Mouse (Mus musculus) limb, embryonic 12.5 days (tissue): Measurements from ENCODE around the gene Faap24. TPM values are rescaled to one million over a fixed set of nuclear protein-coding genes. Genes with fewer than 3 reads are reported as not detected.

Experiments
- ATAC-seq: fragments of 200-750 bp; cut with Nextera tagmentation; 2 replicates; pipeline ENCODE4 v1.8.0; 2017; ENCODE audit warnings: low read depth, moderate TSS enrichment; ENCODE audit not compliant: insufficient number of reproducible peaks, insufficient read depth, low FRiP score, low TSS enrichment
- H3K27ac ChIP-seq: fragments of 300-500 bp; sonication (generic); 2 replicates; pipeline ENCODE4 v1.5.1; 2016; ENCODE audit warnings: mild to moderate bottlenecking, moderate library complexity
- H3K27me3 ChIP-seq: fragments of 300-500 bp; sonication (generic); 2 replicates; pipeline ENCODE4 v1.6.1; 2016; ENCODE audit warnings: mild to moderate bottlenecking, moderate library complexity
- H3K36me3 ChIP-seq: fragments of 300-500 bp; sonication (generic); 2 replicates; pipeline ENCODE4 v1.6.1; 2016; ENCODE audit warnings: mild to moderate bottlenecking, moderate library complexity
- H3K4me1 ChIP-seq: fragments of 300-500 bp; sonication (generic); replicated peaks from 2 replicates; pipeline ENCODE4 v1.6.1; 2016
- H3K4me2 ChIP-seq: fragments of 300-500 bp; sonication (generic); 2 replicates; pipeline ENCODE4 v1.6.1; 2016; ENCODE audit warnings: mild to moderate bottlenecking, moderate library complexity
- H3K4me3 ChIP-seq: fragments of 300-500 bp; sonication (generic); replicated peaks from 2 replicates; pipeline ENCODE4 v1.5.1; 2016; ENCODE audit warnings: mild to moderate bottlenecking
- H3K9ac ChIP-seq: fragments of 300-500 bp; sonication (generic); replicated peaks from 2 replicates; pipeline ENCODE4 v1.6.1; 2016; ENCODE audit warnings: mild to moderate bottlenecking, moderate library complexity
- H3K9me3 ChIP-seq: fragments of 300-500 bp; sonication (generic); 2 replicates; pipeline ENCODE4 v1.6.1; 2016; ENCODE audit warnings: mild to moderate bottlenecking, moderate library complexity
- WGBS: fragments of 180-500 bp; shearing (Covaris S2); methylation state at CpG from one replicate; pipeline ENCODE4 v1.1.7; 2016; 5-methylcytosine and 5-hydroxymethylcytosine counted together
- polyA plus RNA-seq: library from polyadenylated mRNA; unstranded; fragments of >200 nt; fragmentation: Nextera tagmentation; extraction: Ambion mirVana; gene quantifications from 2 replicates; pipeline ENCODE4 v1.2.1, GENCODE M21; 2016

The Faap24 gene
- polyA plus RNA-seq, 1 experiment from 2014 or later: 14.7 TPM

DNA sequence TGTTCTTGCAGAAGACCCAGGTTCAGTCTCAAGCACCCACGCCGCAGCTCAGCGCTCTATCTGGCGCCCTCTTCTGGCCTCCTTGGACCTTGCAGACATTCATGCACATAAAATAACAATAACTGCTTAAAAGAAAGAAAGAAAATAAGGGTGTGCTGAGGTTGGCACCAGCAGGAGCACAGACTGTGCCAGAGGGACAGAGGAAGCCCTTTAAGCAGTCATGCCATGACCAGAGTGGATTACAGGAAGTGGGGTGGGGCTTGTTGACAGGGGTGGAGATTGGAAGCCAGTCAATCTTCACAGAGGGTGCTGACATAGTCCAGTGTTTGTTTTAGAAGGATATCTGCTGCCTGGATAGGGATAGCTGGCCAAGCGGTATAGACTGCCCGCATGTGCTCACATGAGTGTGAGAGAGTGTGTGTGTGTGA, 10.1 kb downstream of the Faap24 start:
- Histone ChIP-seq H3K9ac (no peak overlapping the region), H3K36me3 (no peaks in the 10 kb centered on the region), H3K27me3 (no peaks in the 10 kb centered on the region), H3K9me3 (0 out of 2 replicates have a peak, but pooled peaks cover 3% of the 10 kb centered on the region), H3K4me3 (no peak overlapping the region), H3K4me2 (no peak overlapping the region), H3K4me1 (no peaks in the 10 kb centered on the region), H3K27ac (no peak overlapping the region)
- no peak for ATAC-seq
- WGBS: 61% methylated on average over 6 of the region's 6 CpGs

DNA sequence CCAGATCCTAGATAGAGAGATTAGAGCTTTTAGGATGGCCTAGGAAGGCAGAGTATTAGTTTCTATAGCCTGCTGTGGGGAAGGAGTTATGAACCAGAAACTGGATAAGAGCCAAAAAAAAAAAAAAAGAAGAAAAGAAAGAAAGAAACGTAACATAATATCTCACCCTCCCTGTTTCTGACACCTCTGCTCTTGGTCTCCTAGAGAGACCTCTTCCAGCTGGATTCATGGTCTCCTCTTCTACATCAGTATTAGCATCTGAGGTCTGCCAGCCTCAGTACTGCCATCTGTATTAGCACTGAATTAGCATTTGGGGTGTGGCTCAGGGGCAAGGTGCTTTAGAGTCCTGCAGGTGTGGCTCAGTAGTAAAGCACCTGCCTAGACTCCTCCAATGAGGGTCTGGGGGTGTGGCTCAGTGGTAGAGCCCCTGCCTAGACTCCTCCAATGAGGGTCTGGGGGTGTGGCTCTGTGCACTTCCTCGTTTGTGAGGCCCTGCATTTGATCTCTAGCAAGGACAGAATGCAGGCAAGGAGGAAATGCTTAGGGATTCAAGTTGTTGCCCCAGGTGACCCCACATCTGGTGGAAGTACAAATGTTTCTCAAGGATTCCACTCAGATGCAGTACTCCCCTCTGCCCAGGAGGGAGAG, 13.8 kb downstream of the Faap24 start:
- 49% methylated on average over 2 of the region's 2 CpGs for WGBS
- ATAC-seq: no peak

DNA sequence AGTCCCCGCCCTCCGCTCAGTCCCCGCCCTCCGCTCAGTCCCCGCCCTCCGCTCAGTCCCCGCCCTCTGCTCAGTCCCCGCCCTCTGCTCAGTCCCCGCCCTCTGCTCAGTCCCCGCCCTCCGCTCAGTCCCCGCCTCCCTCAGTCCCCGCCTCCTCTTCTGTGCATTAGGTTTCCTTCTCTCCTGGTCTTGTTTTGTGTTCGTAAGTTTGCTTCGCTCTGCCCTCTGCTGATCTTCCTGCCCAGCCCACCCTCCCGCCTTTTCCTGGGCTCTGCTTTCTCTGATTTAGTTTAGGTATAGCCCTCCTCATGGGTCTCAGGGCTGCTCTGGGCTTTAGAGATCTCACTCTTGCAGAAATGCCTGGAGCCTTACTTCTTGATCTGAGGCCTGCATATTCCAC, 14.8 kb downstream of the Faap24 start:
- Histone ChIP-seq H3K9me3 (0 out of 2 replicates have a peak, but pooled peaks cover 3% of the 10 kb centered on the region), H3K4me1 (peaks cover 7% of the 10 kb centered on the region; the same call in 1 of the 2 replicates), H3K4me3 (no peak overlapping the region), H3K9ac (no peak overlapping the region), H3K36me3 (no peaks in the 10 kb centered on the region), H3K27ac (no peak overlapping the region), H3K27me3 (no peaks in the 10 kb centered on the region), H3K4me2 (no peak overlapping the region)
- WGBS: 55% methylated on average over 16 of the region's 16 CpGs
- no peak for ATAC-seq

More for the DNA sequence above, 13.8 kb downstream of the Faap24 start:
- Histone ChIP-seq H3K9ac (no peak overlapping the region), H3K27ac (no peak overlapping the region), H3K4me1 (peaks cover 7% of the 10 kb centered on the region; the same call in 1 of the 2 replicates), H3K4me2 (no peak overlapping the region), H3K27me3 (no peaks in the 10 kb centered on the region), H3K9me3 (0 out of 2 replicates have a peak, but pooled peaks cover 3% of the 10 kb centered on the region), H3K36me3 (no peaks in the 10 kb centered on the region), H3K4me3 (no peak overlapping the region)

DNA sequence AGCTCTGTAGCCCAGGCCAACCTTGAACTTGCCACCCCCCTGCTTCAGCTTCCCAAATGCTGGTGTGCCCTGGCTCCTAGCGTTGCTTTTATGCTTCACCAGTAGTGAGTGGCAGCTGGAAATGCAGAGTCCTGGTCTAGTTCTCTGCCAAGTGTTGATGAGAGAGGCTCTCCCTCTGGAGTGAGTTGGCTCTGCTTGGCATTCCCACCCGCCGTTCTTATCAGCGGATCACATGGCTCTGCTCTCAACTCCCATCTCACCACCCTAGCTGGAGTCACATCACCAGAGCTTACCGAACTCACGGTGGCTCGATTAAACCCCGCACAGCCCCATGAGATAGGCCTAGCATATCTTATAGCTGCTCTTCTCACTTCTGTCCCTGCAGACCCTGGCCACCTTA, 16.3 kb downstream of the Faap24 start:
- 0 out of 2 replicates have a peak, but pooled peaks cover 3% of the 10 kb centered on the region for H3K9me3 ChIP-seq
- WGBS: 91% methylated on average over 8 of the region's 8 CpGs
- H3K27ac ChIP-seq: no peak overlapping the region
- no peak overlapping the region for H3K4me3 ChIP-seq
- H3K4me2 ChIP-seq: no peak overlapping the region
- H3K27me3 ChIP-seq: no peaks in the 10 kb centered on the region
- no peaks in the 10 kb centered on the region for H3K36me3 ChIP-seq
- peaks cover 7% of the 10 kb centered on the region; the same call in 1 of the 2 replicates for H3K4me1 ChIP-seq
- H3K9ac ChIP-seq: no peak overlapping the region
- no peak for ATAC-seq

DNA sequence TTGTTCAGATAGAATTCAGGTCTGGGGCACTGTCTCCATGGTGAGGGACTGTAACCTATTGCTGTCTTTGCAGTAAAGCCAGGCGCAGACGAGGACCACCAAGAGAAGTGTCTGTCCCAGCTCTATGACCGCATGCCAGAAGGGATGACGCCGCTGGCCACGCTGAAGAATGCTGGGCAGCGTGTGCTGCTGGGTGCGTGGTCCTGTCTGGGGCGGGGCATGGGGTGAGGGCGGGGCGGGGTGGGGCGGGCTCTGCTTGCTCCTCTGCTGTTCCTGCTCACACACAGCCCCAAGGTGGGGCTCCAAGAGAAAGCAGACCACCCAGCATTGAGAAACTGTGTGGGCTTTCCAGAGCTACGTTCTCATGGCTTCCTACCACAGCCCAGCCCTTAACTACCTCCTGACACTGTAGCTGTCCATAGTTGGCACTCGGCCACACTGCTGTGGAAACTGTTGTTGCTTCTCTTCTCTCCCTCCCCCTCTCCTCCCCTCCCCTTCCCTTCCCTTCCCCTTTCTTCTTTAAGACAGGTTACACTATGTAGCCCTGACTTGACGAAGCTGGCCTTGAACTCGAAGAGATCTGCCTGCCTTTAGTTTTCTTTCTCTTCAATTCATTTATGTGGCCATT, 17.0 kb downstream of the Faap24 start:
- peak overlapping the region; percentile 21 for H3K4me2 ChIP-seq
- no peak; the same call in 1 of the 2 replicates for ATAC-seq
- H3K27ac ChIP-seq: no peak overlapping the region
- no peaks in the 10 kb centered on the region for H3K36me3 ChIP-seq
- no peak overlapping the region for H3K9ac ChIP-seq
- peaks cover 7% of the 10 kb centered on the region; the same call in 1 of the 2 replicates for H3K4me1 ChIP-seq
- 0 out of 2 replicates have a peak, but pooled peaks cover 3% of the 10 kb centered on the region for H3K9me3 ChIP-seq
- H3K27me3 ChIP-seq: no peaks in the 10 kb centered on the region
- WGBS: 51% methylated on average over 16 of the region's 16 CpGs
- no peak overlapping the region for H3K4me3 ChIP-seq

DNA sequence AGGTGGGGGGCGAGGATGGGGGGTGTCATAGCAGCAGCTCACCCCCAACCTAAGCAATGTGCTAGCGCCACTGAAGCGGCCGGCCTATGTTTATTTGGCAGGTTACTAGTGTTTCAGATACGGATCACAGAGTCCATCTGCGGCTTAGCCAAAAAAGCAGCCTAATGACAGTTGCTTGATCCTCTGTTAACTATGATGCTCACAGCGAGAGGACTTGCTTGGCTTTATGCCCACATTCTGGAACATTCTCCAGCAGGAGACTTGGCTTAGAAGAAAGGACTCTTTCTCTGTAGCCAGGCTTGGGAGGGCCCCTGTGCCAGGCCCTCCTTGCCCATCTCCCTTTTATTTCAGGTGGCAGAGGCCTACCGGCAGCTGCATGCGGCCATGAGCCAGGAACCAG, 20.0 kb downstream of the Faap24 start:
- no peak for ATAC-seq
- Histone ChIP-seq H3K9me3 (0 out of 2 replicates have a peak, but pooled peaks cover 1% of the 10 kb centered on the region), H3K4me3 (no peak overlapping the region), H3K9ac (no peak overlapping the region), H3K27me3 (no peaks in the 10 kb centered on the region), H3K36me3 (no peaks in the 10 kb centered on the region), H3K4me2 (no peak overlapping the region), H3K4me1 (peaks cover 7% of the 10 kb centered on the region; the same call in 1 of the 2 replicates), H3K27ac (no peak overlapping the region)
- WGBS: 92% methylated on average over 9 of the region's 9 CpGs

DNA sequence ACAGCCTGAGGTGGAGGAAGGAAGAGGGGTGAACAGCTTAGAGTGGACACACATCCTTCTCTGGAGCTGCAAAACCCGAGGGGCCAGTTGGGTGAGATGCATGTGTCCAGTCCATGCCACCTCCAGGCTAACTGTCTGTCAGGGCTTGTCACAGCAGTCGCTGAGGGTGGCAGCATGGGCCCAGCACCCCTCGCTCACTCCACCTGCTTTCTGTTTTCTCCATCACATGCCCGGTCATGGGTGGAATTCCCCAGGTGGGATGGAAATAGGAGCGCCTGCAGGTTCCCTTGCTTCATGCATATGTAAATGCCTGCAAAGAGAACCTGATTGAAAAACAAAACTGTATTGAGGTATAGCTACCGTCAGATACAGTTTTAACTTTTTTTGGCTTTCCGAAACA, 22.4 kb downstream of the Faap24 start:
- no peak for ATAC-seq
- H3K4me1 ChIP-seq: peaks cover 1% of the 10 kb centered on the region; the same call in 1 of the 2 replicates
- no peaks in the 10 kb centered on the region for H3K9me3 ChIP-seq
- H3K9ac ChIP-seq: no peak overlapping the region
- H3K36me3 ChIP-seq: no peaks in the 10 kb centered on the region
- no peak overlapping the region for H3K27ac ChIP-seq
- H3K27me3 ChIP-seq: no peaks in the 10 kb centered on the region
- H3K4me2 ChIP-seq: no peak overlapping the region
- no peak overlapping the region for H3K4me3 ChIP-seq
- WGBS: 84% methylated on average over 7 of the region's 7 CpGs

DNA sequence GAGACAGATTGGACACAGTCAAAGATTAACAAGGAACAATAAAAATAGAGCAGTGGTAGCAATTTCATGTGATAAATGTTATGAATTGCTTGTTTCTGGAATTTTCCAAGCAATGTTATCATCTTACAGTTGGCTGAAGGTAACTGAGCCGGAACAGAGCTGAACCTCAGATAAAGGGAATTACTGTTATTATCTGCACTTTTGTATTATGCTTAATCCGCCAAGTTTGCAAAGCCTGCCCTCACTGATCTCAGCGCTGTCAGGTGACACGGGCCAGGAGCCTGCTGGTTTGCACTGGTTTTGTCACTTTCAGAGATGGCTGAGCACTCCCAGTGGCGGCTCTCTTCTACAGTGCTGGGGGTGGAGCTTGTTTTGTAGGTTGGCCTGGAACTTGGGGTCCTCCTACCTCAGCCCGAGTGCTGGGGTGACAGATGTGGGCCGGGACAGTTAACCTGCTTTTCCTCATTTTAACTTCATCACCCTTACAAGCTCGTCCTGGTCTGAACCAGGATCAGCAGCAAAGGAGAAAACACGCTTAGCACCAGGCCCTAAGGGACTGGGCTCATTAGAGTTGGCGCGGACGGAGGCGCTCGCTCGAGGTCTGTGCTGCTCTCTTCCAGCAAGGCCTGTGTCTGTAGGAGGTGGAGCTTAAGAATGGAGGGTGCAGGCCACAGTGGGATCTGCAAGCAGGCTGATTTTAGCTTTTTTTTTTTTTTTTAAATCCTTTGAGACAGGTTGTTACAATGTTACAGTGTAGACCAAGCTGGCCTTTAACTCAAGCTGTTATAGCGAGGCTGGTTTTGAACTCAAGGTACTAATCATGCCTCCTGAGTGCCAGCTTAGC, 23.3 kb downstream of the Faap24 start:
- Histone ChIP-seq H3K4me2 (no peak overlapping the region), H3K36me3 (no peaks in the 10 kb centered on the region), H3K9me3 (peaks cover 5% of the 10 kb centered on the region; the same call in 1 of the 2 replicates), H3K4me3 (no peak overlapping the region), H3K27ac (no peak overlapping the region), H3K4me1 (no peaks in the 10 kb centered on the region), H3K27me3 (no peaks in the 10 kb centered on the region), H3K9ac (no peak overlapping the region)
- no peak for ATAC-seq
- 72% methylated on average over 16 of the region's 16 CpGs for WGBS

DNA sequence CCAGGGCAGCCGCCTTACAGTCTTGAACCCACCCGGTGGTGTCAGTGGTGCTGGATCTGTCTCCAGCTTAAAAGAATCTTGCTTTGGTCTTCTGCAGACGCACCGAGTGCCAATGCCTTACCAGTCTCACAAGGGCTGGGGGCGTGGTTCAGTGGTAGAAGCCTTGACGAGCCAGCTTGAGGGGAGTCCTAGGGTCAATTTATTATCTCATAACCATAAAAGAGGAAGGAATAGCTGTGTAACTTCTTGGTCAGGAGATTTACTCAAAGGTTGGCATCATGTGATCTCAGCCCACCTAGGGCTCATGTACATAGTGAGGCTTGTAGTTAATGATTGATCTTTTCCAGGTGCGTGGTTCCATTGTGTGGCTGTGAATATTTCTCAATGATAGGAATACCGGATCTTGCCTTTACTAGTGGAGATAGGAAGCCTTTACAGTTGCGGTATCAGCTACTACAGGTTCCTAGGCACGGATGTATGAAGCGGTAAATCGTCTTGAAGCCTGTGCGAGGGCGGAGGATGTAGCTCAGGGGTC, 24.1 kb downstream of the Faap24 start:
- 87% methylated on average over 14 of the region's 14 CpGs for WGBS
- Histone ChIP-seq H3K9me3 (peaks cover 5% of the 10 kb centered on the region; the same call in 1 of the 2 replicates), H3K9ac (no peak overlapping the region), H3K27ac (no peak overlapping the region), H3K36me3 (no peaks in the 10 kb centered on the region), H3K4me2 (no peak overlapping the region), H3K4me1 (no peaks in the 10 kb centered on the region), H3K27me3 (no peaks in the 10 kb centered on the region), H3K4me3 (no peak overlapping the region)
- ATAC-seq: no peak

DNA sequence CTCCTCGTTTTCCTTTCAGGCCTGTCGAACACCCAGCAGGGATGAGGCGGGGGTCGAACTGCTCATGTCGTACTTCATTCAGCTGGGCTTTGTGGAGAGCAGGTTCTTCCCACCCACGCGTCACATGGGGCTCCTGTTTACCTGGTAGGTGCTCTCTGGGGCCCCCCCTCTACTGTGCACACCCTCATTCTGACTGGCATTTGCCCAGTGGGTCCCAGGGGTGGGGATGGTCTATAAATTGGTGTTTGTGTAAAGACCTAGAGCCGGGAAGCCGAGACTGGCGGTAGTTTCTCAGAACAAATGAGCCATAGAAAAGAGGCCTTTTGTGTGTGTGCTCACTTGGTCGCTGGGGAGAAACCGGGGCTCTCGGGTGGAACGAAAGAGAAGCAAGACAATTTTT, 25.5 kb downstream of the Faap24 start:
- H3K36me3 ChIP-seq: no peaks in the 10 kb centered on the region
- WGBS: 80% methylated on average over 14 of the region's 14 CpGs
- no peaks in the 10 kb centered on the region for H3K4me1 ChIP-seq
- H3K9ac ChIP-seq: no peak overlapping the region
- no peak overlapping the region for H3K27ac ChIP-seq
- H3K4me3 ChIP-seq: no peak overlapping the region
- H3K4me2 ChIP-seq: no peak overlapping the region
- no peaks in the 10 kb centered on the region for H3K27me3 ChIP-seq
- peaks cover 5% of the 10 kb centered on the region; the same call in 1 of the 2 replicates for H3K9me3 ChIP-seq
- no peak for ATAC-seq
